Mouse (Mus musculus) adrenal gland, adult 8-10 months (tissue): ENCODE results near the gene Wwc1. TPM values are rescaled to one million over a fixed set of nuclear protein-coding genes. Genes with fewer than 3 reads are reported as not detected.
"Not testable (repeated sequence)": the region's sequence is repeated elsewhere in the genome, so short reads cannot be mapped to it uniquely, and the experiment has no call there.

Experiments used
- DNase-seq: peaks from one replicate; pipeline ENCODE4 v3.0.0; 2022
- total RNA-seq, 4 experiments: library from RNA; stranded (reverse); gene quantifications; 2 replicates each; pipeline ENCODE4 v1.2.4; 2022

The Wwc1 gene
- total RNA-seq, 4 experiments from 2014 or later, result 98.7 to 129 (median 104) TPM

GRCm38 (mm10) chr11:35834022-35834760 is 146.1 kb downstream of the Wwc1 start, which contains the start of gene Rars:
Gene Rars (minus strand): TSS chr11:35834506.
- DNase-seq, result peak; percentile 91

GRCm38 (mm10) chr11:35833270-35833669 is 147.1 kb downstream of the Wwc1 start:
- no peak for DNase-seq

- DNase-seq, result no peak
These were observed 148.2 kb downstream of the Wwc1 start for GRCm38 (mm10) chr11:35832139-35832538.

GRCm38 (mm10) chr11:35827714-35828113 is 152.6 kb downstream of the Wwc1 start:
- no peak for DNase-seq

GRCm38 (mm10) chr11:35816316-35816715 is 164.0 kb downstream of the Wwc1 start:
- DNase-seq, result no peak

GRCm38 (mm10) chr11:35811458-35811857 is 168.9 kb downstream of the Wwc1 start:
- DNase-seq, result no peak

- DNase-seq, result no peak
These were observed 179.0 kb downstream of the Wwc1 start for GRCm38 (mm10) chr11:35801332-35801731.

GRCm38 (mm10) chr11:35798874-35799273 is 181.5 kb downstream of the Wwc1 start, which contains the start of gene Fbll1:
Gene Fbll1 (minus strand): TSS chr11:35798884.
- peak; percentile 11 for DNase-seq

- DNase-seq, result no peak
These were observed 181.9 kb downstream of the Wwc1 start for GRCm38 (mm10) chr11:35798495-35798820.

GRCm38 (mm10) chr11:35797751-35798494 is 182.4 kb downstream of the Wwc1 start:
- DNase-seq, result no peak

- not testable (repeated sequence) for DNase-seq
These were observed 187.5 kb downstream of the Wwc1 start for GRCm38 (mm10) chr11:35792800-35793199.

GRCm38 (mm10) chr11:35788443-35788842 is 191.9 kb downstream of the Wwc1 start:
- no peak for DNase-seq

Other genes starting within 250 kb of the Wwc1 start
- 10 to 100 TPM; 59.5 to 82.6 (median 67.7) TPM for gene Pank3, start 211.0 kb downstream of the Wwc1 start, total RNA-seq
- 1 to 10 TPM in 1 of 4 experiments, under 1 TPM in 3; 0.31 to 1.1 (median 0.94) TPM for gene Fbll1, start 181.6 kb downstream of the Wwc1 start, total RNA-seq
- 10 to 100 TPM; 67.5 to 76.1 (median 74.2) TPM for gene Rars, start 146.0 kb downstream of the Wwc1 start, total RNA-seq